Mouse (Mus musculus) hindbrain, postnatal 0 days (tissue): ENCODE data around the gene Serpina3m. TPM values are rescaled to one million over a fixed set of nuclear protein-coding genes. Genes with fewer than 3 reads are reported as not detected.
A peak's percentile ranks its signal among the peaks of the same experiment; 100 is the strongest.
"Not testable (repeated sequence)": the region's sequence is repeated elsewhere in the genome, so short reads cannot be mapped to it uniquely, and the experiment has no call there.

Experiments used
- ATAC-seq: fragments of 200-750 bp; cut with Nextera tagmentation; 2 replicates; pipeline ENCODE4 v1.8.0; 2017; ENCODE audit warnings: mild to moderate bottlenecking, moderate TSS enrichment, moderate library complexity
- DNase-seq: peaks from one replicate; pipeline ENCODE4 v3.0.0-alpha.2; 2015; ENCODE audit warnings: low spot score
- H3K27ac ChIP-seq: fragments of 300-500 bp; sonication (generic); 2 replicates; pipeline ENCODE4 v1.5.1; 2014; ENCODE audit warnings: mild to moderate bottlenecking
- H3K27me3 ChIP-seq: fragments of 300-500 bp; sonication (generic); 2 replicates; pipeline ENCODE4 v1.6.1; 2014; ENCODE audit warnings: low read length, mixed read lengths; ENCODE audit not compliant: insufficient read depth
- H3K36me3 ChIP-seq: fragments of 300-500 bp; sonication (generic); 2 replicates; pipeline ENCODE4 v1.6.1; 2014; ENCODE audit warnings: low read length, mixed read lengths; ENCODE audit not compliant: insufficient read depth
- H3K4me1 ChIP-seq: fragments of 300-500 bp; sonication (generic); 2 replicates; pipeline ENCODE4 v1.6.1; 2014; ENCODE audit warnings: antibody characterized with exemption, low read length, mixed read lengths; ENCODE audit not compliant: insufficient read depth
- H3K4me2 ChIP-seq: fragments of 300-500 bp; sonication (generic); 2 replicates; pipeline ENCODE4 v1.6.1; 2014; ENCODE audit warnings: low read depth, mild to moderate bottlenecking, low read length, moderate library complexity, mixed read lengths
- H3K4me3 ChIP-seq: fragments of 300-500 bp; sonication (generic); 2 replicates; pipeline ENCODE4 v1.5.1; 2014; ENCODE audit warnings: low read length
- H3K9ac ChIP-seq: fragments of 300-500 bp; sonication (generic); replicated peaks from 2 replicates; pipeline ENCODE4 v1.6.1; 2014; ENCODE audit warnings: mild to moderate bottlenecking, low read length, moderate library complexity, mixed read lengths
- H3K9me3 ChIP-seq: fragments of 300-500 bp; sonication (generic); 2 replicates; pipeline ENCODE4 v1.6.1; 2016; ENCODE audit warnings: low read length, mixed read lengths
- CTCF ChIP-seq: IDR thresholded peaks from 2 replicates; pipeline ENCODE4 v1.5.1; 2016; ENCODE audit warnings: antibody characterized with exemption, control low read depth, low read depth
- WGBS: fragments of 180-500 bp; shearing (Covaris S2); extraction: QIAGEN DNeasy Blood & Tissue Kit; methylation state at CpG from one replicate; pipeline ENCODE4 v1.1.7; 2014; 5-methylcytosine and 5-hydroxymethylcytosine counted together
- polyA plus RNA-seq: library from polyadenylated mRNA; unstranded; fragments of >200 nt; fragmentation: Nextera tagmentation; extraction: Ambion mirVana; gene quantifications from 2 replicates; pipeline ENCODE4 v1.2.1, GENCODE M21; 2015
- total RNA-seq: library from RNA; depleted of rRNA; stranded (reverse); fragments of >200 nt; gene quantifications from 2 replicates; pipeline ENCODE4 v1.2.3, GENCODE M21; 2014

Serpina3m gene
- total and polyA plus RNA-seq, 2 experiments from 2014 or later = not detected

GRCm38 (mm10) chr12:104388477-104388876, 50.2 kb downstream of the Serpina3m start:
- ATAC-seq (no peak), DNase-seq (no peak)
- H3K4me2 ChIP-seq = no peak overlapping the region
- H3K27ac ChIP-seq = no peak overlapping the region
- no peaks in the 10 kb centered on the region for H3K36me3 ChIP-seq
- H3K4me1 ChIP-seq = no peaks in the 10 kb centered on the region
- no peak for TF ChIP-seq CTCF
- H3K27me3 ChIP-seq = no peaks in the 10 kb centered on the region
- no peaks in the 10 kb centered on the region for H3K9me3 ChIP-seq
- H3K9ac ChIP-seq = no peak overlapping the region
- H3K4me3 ChIP-seq = no peak overlapping the region

GRCm38 (mm10) chr12:104391057-104391456, 52.8 kb downstream of the Serpina3m start:
- not testable (repeated sequence) for H3K9ac ChIP-seq, H3K27me3 ChIP-seq, H3K4me1 ChIP-seq, H3K4me3 ChIP-seq, H3K36me3 ChIP-seq, H3K4me2 ChIP-seq, H3K9me3 ChIP-seq, DNase-seq, H3K27ac ChIP-seq, ATAC-seq
- WGBS = 77% methylated on average over 2 of the region's 2 CpGs

- no peak for TF ChIP-seq CTCF
- WGBS = 80% methylated on average over 5 of the region's 5 CpGs
These were observed 65.7 kb downstream of the Serpina3m start for GRCm38 (mm10) chr12:104403968-104404367.

GRCm38 (mm10) chr12:104406454-104406885, 68.2 kb downstream of the Serpina3m start, which contains the start of gene Serpina3n:
Gene Serpina3n (plus strand): TSS chr12:104406729.
- Histone ChIP-seq H3K36me3 (no peaks in the 10 kb centered on the region), H3K4me2 (peak within 1 kb of the TSS; percentile 35; the same call in 1 of the 2 replicates), H3K4me3 (no peak within 1 kb of the TSS), H3K4me1 (no peaks in the 10 kb centered on the region), H3K9ac (0 out of 2 replicates have a peak within 1 kb of the TSS, but pooled peaks have one; percentile 24), H3K9me3 (no peaks in the 10 kb centered on the region), H3K27me3 (no peaks in the 10 kb centered on the region), H3K27ac (peak within 1 kb of the TSS; percentile 51; the same call in 1 of the 2 replicates)
- peak; percentile 84 for ATAC-seq
- DNase-seq = peak; percentile 25
- no peak for TF ChIP-seq CTCF
- WGBS = 31% methylated on average over 4 of the region's 4 CpGs

More at GRCm38 (mm10) chr12:104403968-104404367, 65.7 kb downstream of the Serpina3m start:
- Histone ChIP-seq H3K27ac (no peak overlapping the region), H3K27me3 (no peaks in the 10 kb centered on the region), H3K36me3 (no peaks in the 10 kb centered on the region), H3K4me1 (no peaks in the 10 kb centered on the region), H3K9me3 (no peaks in the 10 kb centered on the region), H3K4me3 (no peak overlapping the region), H3K4me2 (no peak overlapping the region), H3K9ac (no peak overlapping the region)
- ATAC-seq (no peak), DNase-seq (no peak)

GRCm38 (mm10) chr12:104412507-104412906, 74.2 kb downstream of the Serpina3m start:
- no peak for DNase-seq
- no peak overlapping the region for H3K9ac ChIP-seq
- H3K4me2 ChIP-seq = no peak overlapping the region
- no peaks in the 10 kb centered on the region for H3K27me3 ChIP-seq
- 86% methylated on average over 6 of the region's 6 CpGs for WGBS
- H3K27ac ChIP-seq = no peak overlapping the region
- TF ChIP-seq CTCF = no peak
- no peaks in the 10 kb centered on the region for H3K4me1 ChIP-seq
- H3K36me3 ChIP-seq = no peaks in the 10 kb centered on the region
- ATAC-seq = no peak
- no peak overlapping the region for H3K4me3 ChIP-seq
- no peaks in the 10 kb centered on the region for H3K9me3 ChIP-seq

GRCm38 (mm10) chr12:104414576-104414975, 76.3 kb downstream of the Serpina3m start:
- no peak for ATAC-seq
- no peak overlapping the region for H3K9ac ChIP-seq
- H3K4me2 ChIP-seq = no peak overlapping the region
- H3K4me3 ChIP-seq = no peak overlapping the region
- 41% methylated on average over 2 of the region's 2 CpGs for WGBS
- no peak for TF ChIP-seq CTCF
- no peaks in the 10 kb centered on the region for H3K4me1 ChIP-seq
- no peak overlapping the region for H3K27ac ChIP-seq
- DNase-seq = no peak
- H3K27me3 ChIP-seq = no peaks in the 10 kb centered on the region
- H3K9me3 ChIP-seq = no peaks in the 10 kb centered on the region
- H3K36me3 ChIP-seq = no peaks in the 10 kb centered on the region

GRCm38 (mm10) chr12:104415625-104416315, 77.5 kb downstream of the Serpina3m start:
- H3K9ac ChIP-seq = no peak overlapping the region
- no peak overlapping the region for H3K4me2 ChIP-seq
- no peaks in the 10 kb centered on the region for H3K4me1 ChIP-seq
- no peaks in the 10 kb centered on the region for H3K9me3 ChIP-seq
- H3K27me3 ChIP-seq = no peaks in the 10 kb centered on the region
- H3K27ac ChIP-seq = no peak overlapping the region
- H3K4me3 ChIP-seq = no peak overlapping the region
- 46% methylated on average over 6 of the region's 6 CpGs for WGBS
- peak; percentile 68 for ATAC-seq
- TF ChIP-seq CTCF = no peak
- H3K36me3 ChIP-seq = no peaks in the 10 kb centered on the region
- DNase-seq = peak; percentile 57
